Mouse (Mus musculus) skeletal muscle tissue, adult 2 months (tissue): ENCODE data around the gene Cnnm1.

ENCODE experiments used
- DNase-seq: peaks from one replicate; pipeline ENCODE4 v3.0.0-alpha.2; 2012; ENCODE audit warnings: low read depth, low spot score

The Cnnm1 gene

DNA sequence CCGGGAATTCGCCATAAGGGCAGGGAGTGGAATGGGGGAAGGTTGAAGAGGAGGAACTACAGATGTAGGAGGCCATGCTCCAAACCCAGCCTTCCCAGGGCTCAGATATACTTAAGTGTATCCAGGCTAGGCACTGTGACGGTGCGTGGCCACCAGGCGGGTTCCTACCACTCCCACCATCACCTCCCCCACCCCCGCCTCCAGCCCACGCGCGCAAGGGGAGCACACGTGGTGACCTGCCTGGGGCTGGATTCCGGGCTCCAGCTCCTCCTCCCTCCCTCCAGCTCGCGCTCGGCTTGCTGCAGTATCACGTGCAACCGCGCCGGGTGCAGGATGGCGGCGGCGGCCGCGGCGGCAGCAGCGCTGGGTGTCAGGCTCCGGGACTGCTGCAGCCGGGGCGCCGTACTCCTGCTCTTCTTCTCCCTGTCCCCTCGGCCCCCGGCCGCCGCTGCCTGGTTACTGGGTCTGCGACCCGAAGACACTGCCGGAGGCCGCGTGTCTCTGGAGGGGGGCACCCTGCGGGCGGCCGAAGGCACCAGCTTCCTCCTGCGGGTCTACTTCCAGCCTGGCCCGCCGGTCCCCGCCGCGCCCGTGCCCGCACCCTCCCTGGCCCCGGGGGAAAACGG, at the start of gene Cnnm1:
Gene Cnnm1 (plus strand): TSS at position 325 of the 626 bp plus-strand sequence.
- no peak for DNase-seq

DNA sequence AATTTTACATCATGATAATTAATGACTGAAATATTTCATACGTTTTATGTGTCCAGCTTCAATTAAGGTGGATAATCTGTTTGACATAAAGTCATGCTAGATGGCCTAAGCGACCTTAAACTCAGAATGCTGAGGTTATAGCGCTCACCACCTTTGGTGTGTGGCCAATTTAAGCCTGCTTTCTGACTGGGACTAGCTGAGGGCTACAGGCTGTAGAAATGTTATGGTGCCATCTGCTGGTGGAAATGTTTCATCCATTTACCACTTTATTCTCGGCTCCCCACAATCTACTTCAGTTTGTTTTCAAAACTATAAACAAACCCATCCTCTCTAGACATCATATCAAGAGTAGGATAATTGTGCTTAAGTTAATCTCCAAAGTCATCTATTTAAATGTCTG, 43.9 kb upstream of the Cnnm1 start:
- peak; percentile 10 for DNase-seq

DNA sequence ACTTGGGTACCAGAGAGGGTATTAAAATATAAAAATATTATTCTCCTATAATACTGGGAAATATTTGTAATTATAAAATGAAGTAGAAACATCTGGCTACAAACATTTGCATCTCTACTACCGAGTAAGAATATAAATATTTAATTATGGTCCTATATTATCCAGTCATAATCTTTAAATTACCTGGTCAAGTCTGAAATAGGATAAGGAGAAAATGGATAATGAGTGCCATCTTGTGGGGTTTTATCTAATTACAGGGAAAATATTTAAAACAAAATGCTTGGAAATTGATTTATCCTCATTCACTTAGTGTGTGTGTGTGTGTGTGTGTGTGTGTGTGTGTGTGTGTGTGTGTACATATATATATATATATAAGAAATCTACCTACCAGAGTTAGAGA, 33.1 kb upstream of the Cnnm1 start:
- no peak for DNase-seq

DNA sequence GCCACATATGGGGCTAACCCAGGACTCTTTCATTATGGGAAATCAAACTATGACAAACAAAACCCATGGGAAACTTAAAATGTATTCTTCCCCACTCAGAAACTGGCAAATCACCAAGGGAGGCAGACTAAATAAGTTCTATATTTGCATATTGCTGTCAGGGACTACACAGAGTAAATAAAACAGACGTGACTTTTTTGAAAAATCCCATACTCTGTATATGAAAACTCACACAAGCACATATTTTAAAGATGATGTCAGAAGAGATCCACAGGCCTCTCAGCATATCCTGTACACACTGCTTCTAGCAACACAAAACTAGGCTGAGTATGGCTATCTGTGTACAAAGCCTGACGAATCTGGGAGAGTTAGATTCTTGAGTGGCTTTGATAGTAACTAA, 24.7 kb upstream of the Cnnm1 start:
- DNase-seq, result no peak

DNA sequence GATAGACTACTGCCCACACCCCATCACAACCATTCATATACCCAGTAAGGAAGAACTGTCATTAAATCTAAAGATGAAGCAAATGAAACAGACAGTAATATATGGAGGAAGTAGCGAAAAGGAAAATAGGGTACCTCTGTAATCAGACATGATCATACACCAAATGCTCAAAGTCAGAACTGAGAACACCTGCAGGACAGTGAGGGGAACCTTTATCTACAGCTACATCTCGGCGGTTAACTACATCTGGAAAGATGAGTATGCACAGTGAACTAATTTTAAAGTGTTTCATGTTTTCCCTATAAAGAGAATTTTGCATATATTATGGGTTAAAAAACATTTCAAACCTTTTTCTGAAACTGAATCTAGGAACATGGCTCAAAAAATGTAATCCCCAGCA, 19.7 kb upstream of the Cnnm1 start:
- no peak for DNase-seq

DNA sequence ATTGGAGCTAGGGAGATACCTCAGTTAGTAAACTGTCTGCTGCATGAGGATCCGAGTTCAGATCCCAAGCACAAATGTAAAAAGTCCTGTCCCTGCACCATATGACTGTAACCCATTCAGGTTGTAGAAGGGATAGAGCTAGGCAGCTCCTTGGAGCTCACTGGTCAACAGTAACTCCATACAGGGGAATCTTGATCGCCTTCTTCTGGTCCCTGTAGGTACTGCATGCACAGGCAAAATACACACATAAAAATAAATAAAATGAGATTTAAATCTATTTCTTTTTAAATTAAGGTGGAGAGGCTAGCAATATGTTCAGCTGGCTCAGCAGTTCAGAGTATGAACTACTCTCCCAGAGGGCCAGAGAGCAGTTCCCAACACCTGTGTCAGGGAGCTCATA, 16.2 kb upstream of the Cnnm1 start:
- DNase-seq, result no peak

DNA sequence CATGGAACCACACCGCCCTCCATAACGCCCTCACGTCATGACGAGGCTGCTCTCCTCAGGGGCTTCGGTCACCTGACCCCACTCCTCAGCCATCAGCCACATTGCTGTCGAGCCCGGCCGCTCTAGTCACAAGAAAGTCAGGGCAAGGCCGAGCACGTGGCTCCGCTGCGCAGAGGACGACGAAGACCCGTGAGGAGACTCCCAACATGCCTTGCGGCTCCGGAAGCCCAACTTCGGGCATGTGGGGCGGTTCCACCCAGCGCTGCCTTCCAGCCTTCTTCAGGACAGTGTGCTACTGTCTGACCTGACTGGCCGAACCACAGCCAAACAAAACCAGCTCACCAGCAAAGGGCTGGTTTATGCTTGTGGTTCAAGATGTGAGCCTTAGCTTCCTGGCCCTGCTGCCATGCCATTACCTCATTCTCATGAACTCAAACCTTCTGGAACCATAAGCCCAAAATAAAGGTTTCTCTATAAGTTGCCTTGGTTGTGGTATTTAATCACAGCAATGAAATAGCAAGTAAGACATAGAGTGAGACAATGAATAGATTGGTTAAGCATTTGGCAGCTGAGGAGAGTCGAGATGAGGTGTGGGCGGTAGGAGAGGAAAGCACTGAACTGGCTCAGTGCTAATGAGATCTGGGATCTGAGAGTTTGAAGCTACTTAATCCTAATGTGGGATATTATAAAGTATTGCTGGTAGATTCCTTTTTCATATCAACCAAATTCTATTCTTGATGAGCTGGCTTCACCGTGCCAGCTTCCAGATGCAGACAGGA, 12.6 kb upstream of the Cnnm1 start:
- DNase-seq, result no peak

DNA sequence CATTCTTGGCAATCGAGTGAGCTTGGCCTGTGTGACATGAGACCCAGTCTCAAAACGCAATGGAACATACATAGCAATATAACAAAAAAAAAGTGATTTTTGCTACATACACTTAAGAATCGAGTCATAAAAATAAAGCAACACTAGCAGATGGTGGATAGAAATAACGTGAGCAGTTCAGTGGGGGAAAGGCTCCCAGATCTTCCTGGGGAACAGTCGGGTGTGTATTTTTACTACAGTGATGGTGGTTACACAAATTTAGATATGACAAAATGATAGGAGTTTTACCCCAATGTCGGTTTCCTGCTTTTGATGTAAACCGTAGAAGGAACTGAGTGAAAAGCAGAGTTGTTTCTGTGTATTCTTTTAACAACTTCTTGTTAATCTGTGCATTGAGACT, 990 bp upstream of the Cnnm1 start:
- DNase-seq, result no peak

DNA sequence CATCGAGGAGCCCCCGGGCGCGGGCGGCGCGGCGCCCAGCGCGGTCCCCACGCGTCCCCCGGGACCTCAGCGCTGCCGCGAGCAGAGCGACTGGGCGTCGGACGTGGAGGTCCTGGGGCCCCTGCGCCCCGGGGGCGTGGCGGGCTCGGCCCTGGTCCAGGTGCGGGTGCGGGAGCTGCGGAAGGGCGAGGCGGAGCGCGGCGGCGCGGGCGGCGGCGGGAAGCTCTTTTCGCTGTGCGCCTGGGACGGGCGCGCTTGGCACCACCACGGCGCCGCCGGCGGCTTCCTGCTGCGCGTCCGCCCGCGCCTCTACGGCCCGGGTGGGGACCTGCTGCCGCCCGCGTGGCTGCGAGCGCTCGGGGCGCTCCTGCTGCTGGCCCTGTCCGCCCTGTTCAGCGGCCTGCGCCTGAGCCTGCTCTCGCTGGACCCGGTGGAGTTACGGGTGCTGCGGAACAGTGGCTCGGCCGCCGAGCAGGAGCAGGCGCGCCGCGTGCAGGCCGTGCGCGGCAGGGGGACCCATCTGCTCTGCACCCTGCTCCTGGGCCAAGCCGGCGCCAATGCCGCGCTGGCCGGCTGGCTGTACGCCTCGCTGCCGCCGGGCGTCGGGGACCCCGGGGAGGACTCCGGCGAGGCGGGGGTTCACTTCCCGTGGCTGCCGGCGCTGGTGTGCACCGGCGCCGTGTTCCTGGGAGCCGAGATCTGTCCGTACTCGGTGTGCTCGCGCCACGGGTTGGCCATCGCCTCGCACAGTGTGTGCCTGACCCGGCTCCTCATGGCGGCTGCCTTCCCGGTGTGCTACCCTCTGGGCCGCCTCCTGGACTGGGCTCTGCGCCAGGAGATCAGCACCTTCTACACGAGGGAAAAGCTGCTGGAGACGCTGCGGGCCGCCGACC, 778 bp downstream of the Cnnm1 start:
- no peak for DNase-seq

DNA sequence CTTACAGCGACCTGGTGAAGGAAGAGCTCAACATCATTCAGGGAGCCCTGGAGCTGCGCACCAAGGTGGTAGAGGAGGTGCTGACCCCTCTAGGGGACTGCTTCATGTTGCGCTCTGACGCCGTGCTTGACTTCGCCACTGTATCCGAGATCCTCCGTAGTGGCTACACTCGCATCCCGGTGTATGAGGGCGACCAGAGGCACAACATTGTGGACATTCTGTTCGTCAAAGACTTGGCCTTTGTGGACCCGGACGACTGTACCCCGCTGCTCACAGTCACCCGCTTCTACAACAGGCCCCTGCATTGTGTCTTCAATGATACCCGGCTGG, 1.4 kb downstream of the Cnnm1 start:
- no peak for DNase-seq

DNA sequence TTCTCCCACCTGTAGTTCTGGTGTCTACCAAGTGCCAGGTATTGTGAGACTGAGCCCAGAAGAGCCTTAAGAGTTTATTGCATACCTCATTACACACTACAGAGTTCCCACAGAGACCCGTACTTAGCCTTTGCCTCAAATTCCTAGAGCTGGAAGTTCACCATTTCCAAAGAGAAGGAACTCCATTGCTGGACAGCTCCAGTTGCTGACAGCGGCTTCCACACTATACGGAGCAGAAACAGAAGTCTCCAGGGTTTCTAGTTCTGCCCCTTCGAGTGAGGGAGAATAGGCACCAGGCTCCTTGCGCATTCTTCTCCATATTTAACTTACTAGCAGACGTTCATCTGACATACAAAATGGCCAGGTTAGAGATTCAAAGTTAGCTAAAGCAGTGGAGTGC, 2.0 kb downstream of the Cnnm1 start:
- no peak for DNase-seq

DNA sequence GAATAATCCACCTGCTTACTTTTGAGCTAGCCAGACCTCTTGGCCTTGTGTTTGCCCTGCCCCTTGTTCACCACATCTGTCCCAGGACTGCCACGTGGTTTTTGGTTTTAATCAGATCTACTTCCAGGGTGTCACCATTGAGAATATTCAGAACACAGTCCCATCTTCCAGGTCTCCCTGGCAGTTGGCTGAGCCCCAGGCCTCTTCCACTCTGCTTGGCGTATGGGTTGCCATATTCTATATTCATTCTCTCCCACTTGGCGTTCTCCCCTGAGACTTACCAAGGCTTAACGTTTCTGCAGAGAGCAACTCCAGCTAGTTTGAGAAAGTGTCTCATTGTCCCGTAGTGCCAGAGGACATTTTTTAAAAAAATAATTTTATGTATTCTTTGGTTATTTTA, 2.7 kb downstream of the Cnnm1 start:
- DNase-seq, result no peak

DNA sequence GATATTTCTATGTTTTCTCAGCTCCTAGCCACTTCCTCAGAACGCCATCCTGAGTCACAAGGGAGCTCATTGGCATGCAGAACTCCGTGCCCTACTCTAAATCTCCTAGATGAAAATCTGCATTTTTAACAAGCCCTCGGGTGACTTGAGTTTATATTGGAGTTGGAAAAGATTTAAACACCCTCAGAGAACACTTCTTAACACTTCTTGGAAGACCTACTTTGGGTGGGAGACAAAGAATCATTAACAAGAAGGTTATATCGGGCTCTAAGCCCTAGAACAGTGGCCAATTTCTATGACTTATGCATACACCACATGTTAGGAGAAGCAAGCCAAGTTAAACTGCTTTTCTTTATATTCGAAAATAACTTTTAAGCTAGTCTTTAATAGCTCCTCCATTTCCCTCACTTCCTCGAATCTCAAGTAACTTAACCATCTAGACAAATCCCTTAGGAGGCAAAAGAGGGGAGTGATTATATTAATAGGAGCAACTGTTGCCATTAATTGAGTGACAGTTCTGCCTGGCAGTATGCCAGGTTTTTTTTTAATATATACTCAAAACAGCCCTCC, 4.5 kb downstream of the Cnnm1 start:
- DNase-seq, result no peak

DNA sequence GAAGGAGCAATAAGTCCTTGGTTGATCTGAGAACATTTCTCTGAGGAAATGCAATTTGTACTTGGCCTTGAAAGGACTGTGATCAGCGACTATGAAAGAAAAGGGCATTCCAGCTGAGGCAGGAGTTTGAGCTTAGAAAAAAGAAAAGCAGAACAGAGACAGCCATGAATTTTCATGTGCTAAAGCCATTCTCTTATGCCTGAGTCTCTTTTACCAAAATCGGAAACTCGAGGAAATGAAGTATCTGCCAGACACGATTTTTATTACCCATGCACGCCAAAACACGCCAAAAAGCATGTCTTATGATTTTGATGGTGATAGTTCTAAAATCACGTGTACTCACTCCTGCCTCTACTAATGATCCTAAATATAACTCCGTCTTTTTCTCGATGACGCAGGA, 11.3 kb downstream of the Cnnm1 start:
- DNase-seq, result no peak

DNA sequence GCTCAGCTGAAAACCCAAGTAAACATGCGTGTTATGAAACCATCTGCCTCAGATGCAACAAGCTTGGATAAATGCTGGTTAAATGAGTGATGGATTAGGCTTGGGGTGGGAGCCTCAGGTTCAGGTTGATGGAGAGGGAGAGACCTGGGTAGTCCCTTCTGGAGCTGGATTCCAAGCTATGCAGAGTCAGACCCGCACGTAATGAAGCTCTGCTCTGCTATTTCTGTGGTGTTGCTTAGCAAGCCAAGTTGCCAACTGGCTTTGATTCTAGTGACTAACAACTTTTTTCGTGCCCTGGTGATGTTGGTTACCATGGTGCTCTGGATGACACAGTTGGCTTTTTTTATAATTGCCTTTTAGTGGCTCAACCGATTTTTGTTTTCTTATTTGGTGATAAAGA, 11.9 kb downstream of the Cnnm1 start:
- DNase-seq, result no peak

DNA sequence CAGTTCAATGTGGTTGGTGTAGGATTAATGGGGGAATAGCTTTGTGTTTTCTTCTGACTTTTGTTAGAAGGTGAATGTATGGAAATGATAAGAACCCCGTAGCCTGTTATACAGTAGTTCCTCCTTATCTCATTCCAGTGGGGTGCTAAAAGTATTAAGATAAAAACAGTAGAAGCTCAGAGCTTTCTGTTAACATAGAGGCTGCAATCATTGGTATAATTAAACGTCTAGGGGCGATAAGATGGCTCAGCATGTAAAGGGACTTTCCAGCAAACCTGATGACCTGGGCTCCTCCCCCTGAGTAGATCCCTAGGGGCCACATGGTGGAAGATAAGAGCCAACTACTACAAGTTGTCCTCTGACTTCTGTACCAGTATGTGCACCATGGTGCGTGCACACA, 12.8 kb downstream of the Cnnm1 start:
- no peak for DNase-seq

DNA sequence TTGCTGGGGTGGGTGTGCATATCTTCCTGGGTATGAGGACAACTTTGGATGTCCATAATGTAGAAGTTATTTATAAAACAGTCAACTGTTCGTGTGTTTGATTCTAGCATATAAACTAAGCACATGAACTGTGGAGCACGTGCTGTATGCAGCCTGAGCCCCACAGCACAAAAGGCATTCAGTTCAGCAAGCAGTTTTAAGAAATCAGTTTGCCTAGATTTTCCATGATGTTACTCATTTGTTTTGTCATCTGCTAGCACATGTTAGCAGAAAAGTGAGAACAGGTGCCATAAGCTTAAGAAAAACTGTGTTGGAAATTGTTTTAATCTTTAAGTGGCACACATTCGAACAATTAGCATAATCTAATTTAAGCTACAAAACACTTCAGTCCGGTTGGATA, 19.7 kb downstream of the Cnnm1 start:
- no peak for DNase-seq

DNA sequence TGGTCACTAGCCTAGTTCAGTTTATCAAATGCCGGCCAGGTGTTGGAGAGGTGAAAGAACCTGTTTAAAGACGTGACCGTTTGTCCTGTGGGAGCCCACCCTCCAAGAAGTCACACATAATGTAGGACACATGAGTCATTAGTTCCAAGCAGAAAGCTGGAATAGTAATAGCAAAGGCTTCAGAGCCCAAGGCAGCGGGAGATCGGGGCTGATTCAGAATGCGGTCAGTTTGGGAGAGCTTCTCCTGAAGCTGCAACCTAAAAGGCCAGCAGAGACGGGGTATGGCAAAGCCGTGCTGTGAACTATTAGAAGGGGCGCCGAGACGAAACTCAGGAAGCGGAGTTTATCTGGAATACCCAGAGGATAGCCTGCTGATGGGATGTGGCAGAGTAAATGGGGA, 20.2 kb downstream of the Cnnm1 start:
- no peak for DNase-seq

DNA sequence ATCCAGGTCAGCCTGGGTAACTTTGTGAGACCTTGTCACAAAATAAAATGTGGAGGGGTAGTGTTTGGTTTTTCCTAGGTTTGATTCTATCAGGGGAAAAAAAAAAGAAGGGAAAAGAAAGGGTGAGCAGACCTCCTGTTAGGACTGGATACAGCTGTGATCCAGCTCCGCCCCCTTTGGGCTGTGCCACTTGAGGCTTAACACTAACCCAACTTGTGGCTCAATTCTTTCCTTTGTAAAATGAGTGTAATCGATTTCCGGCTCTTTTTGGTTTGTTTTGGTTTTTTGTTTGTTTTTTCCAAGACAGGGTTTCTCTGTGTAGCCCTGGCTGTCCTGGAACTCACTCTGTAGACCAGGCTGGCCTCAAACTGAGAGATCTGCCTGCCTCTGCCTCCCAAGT, 21.9 kb downstream of the Cnnm1 start:
- no peak for DNase-seq

DNA sequence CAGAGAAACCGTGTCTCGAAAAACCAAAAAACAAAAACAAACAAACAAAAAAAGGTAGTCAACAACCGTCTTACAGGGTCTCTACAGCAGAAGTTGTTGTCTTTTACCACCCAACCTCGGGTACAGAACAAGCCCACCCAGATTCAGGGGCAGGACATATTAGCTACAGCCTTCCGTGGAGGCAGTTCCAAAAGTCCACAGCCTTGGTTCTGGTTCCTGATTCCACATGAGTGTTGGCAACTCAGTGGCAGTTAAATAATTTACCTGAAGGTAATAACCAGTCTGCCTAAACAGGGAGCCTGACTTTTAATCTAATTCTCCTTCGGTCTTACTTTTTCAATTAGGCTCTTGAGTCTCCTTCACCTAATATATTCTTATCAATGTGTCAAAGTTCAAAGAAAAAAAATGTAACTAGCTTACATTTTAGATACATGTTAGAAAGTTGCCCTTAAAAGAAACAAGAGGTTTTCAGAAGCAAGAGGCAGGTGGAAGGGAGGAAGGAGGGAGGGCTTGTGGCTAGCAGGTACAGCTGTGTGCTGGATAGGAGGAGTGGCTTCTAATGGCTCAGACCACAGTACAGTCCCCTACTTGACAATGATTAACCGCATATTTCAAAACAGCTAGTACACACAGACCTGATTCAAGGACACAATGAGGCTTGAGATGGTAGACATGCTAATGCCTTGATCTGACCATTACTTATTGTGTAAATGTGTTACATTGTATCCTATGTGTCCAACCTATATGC, 23.5 kb downstream of the Cnnm1 start:
- DNase-seq, result no peak

DNA sequence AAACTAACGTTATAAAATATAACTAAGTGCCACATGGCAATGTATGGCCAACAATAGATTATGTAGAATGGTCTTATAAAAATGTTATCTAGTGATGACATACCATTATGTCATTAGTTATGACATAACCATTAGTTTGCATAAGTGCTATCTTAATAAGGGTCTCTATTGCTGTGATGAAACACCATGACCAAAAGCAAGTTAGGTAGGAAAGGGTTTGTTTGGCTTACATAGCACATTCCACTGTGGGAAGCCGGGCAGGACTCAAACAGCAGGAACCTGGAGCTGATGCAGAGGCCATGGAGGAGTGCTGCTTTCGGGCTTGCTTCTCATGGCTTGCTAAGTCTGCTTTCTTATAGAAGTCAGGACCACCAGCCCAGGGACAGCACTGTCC, 24.1 kb downstream of the Cnnm1 start:
- DNase-seq, result no peak

DNA sequence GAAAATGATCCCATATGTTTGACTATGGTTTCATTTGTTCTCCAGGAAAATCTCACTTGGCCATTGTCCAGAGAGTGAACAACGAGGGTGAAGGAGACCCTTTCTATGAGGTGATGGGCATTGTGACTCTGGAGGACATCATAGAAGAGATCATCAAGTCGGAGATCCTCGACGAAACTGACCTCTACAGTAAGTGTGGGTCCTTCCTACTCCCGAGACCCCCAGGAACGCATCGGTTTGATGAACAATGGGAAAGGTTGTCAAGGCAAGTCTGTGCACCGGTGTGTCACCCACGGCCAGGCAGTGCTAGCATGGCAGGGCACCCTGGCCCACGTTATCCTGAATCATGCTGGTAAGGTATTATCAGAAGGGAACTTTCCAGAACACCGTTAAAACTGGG, 24.8 kb downstream of the Cnnm1 start:
- no peak for DNase-seq
